Comparison of ENCODE assay signal across 8 mouse cellular contexts in the genomic region with DNA sequence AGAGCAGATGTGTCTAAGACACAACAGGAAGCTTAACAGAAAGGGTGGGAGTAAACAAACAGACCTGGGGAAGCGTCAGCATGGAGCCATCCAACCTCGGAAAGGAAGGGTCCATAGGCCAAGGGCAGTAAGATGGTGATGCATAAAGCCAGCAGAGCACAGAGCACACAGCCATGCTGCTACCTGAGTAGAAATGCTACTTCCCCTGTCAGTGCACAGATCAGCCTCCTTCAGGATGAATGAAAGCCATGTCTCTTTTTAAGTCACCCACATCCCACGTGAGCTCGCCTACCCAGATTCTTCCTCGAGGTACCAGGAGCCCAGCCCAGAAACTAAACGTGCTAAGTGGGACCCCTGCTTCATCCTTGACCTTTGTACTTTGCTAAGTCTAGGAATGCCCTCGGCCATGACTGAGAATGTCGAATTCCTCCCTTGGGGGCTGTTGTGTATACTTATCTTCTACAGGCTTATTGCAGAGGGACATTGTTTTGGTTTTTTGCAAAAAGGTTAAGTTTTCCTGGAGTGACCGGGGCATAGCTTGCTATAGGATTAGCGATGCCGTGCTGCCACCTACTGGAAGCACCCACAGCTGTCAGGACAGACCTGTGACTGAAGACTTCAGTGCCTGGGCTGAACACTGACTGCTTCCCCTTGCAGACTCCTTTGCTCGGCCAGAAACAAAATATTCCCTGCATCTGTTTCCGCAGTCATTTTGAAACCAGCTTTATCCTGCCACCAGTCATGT.
DNase-seq lines count a peak whose midpoint lies in the region; TF ChIP-seq lines count a peak whose summit lies in the region.

No protein-coding gene starts in this region.

- intact Hi-C loops in gastrocnemius, postnatal 14 days (cut with DNase I; ENCODE audit: low total_unique reads) = no loop called here
- intact Hi-C loops in left cerebral cortex, adult 2 months (cut with DNase I) = loop anchor here (5.0 to 10.0 kb wide), 2 partner anchors 237 to 875 kb away; no protein-coding TSS in a partner anchor

- no peak overlapping the region for H3K27ac ChIP-seq in cortical plate, adult 2 months (ENCODE audit: insufficient read depth, low read length)
- peak overlapping the region; percentile 16 for H3K27ac ChIP-seq in left cerebral cortex, adult 2 months

- peak; percentile 90 for DNase-seq in adipocyte (ENCODE audit: low spot score)
- peak; percentile 82 for DNase-seq in gastrocnemius, postnatal 14 days
- DNase-seq in induced T-regulatory cell, adult 2 months (ENCODE audit: low read depth) = peak; percentile 66
- peak; percentile 77 to 80 for DNase-seq in left cerebral cortex, adult 2 months (ENCODE audit: extremely low spot score in 1 of 2, low spot score in 2 of 2)
- DNase-seq in mesoderm, embryonic 11.5 days (ENCODE audit: low read depth, low spot score) = peak; percentile 84
- DNase-seq in skeletal muscle tissue, adult 2 months (ENCODE audit: low read depth, low spot score) = peak; percentile 53
- peak; percentile 66 for DNase-seq in yolk sac, embryonic 10.5 days (ENCODE audit: low spot score)

- H3K4me3 ChIP-seq in cortical plate, adult 2 months (ENCODE audit: insufficient read depth, low read length) = no peak overlapping the region
- H3K4me3 ChIP-seq in left cerebral cortex, adult 2 months = no peak overlapping the region

- no peak for TF ChIP-seq POLR2A in cortical plate, adult 2 months (IDR thresholded peaks at IDR 0.05; ENCODE audit: extremely low read depth, insufficient read depth, low read length)

- H3K4me1 ChIP-seq in cortical plate, adult 2 months (ENCODE audit: control insufficient read depth, insufficient read depth, low read length) = peaks cover 1% of the 10 kb centered on the region; the same call in 1 of the 2 replicates

- peak; percentile 92 for TF ChIP-seq CTCF in cortical plate, adult 2 months (IDR thresholded peaks at IDR 0.05; ENCODE audit: extremely low read depth, insufficient read depth, low read length)
- peak; percentile 95 for TF ChIP-seq CTCF in left cerebral cortex, adult 2 months (IDR thresholded peaks at IDR 0.05)
